Mouse (Mus musculus): Measurements from ENCODE around the gene Klf12. TPM values are rescaled to one million over a fixed set of nuclear protein-coding genes. Genes with fewer than 3 reads are reported as not detected.

The Klf12 gene
- polyA plus RNA-seq, 1 experiment = 1.6 TPM

- no peak for DNase-seq (ENCODE audit: low spot score)
Measured at GRCm38 (mm10) chr14:100041823-100042222, 242.7 kb downstream of the Klf12 start.

- DNase-seq (ENCODE audit: low spot score) = no peak
Measured at GRCm38 (mm10) chr14:100026671-100027070, 257.8 kb downstream of the Klf12 start.

GRCm38 (mm10) chr14:100017219-100017618, 267.3 kb downstream of the Klf12 start:
- DNase-seq (ENCODE audit: low spot score) = no peak

GRCm38 (mm10) chr14:100010525-100010924, 274.0 kb downstream of the Klf12 start:
- no peak for DNase-seq (ENCODE audit: low spot score)

GRCm38 (mm10) chr14:100009790-100010382, 274.6 kb downstream of the Klf12 start:
- DNase-seq (ENCODE audit: low spot score) = no peak

- no peak for DNase-seq (ENCODE audit: low spot score)
Measured at GRCm38 (mm10) chr14:99983510-99983909, 301.0 kb downstream of the Klf12 start.

- DNase-seq (ENCODE audit: low spot score) = no peak
Measured at GRCm38 (mm10) chr14:99981209-99981608, 303.3 kb downstream of the Klf12 start.

- DNase-seq (ENCODE audit: low spot score) = no peak
Measured at GRCm38 (mm10) chr14:99967920-99968319, 316.6 kb downstream of the Klf12 start.

GRCm38 (mm10) chr14:99960500-99961229, 323.8 kb downstream of the Klf12 start:
- no peak for DNase-seq (ENCODE audit: low spot score)

GRCm38 (mm10) chr14:99955133-99955532, 329.3 kb downstream of the Klf12 start:
- DNase-seq (ENCODE audit: low spot score) = no peak

- DNase-seq (ENCODE audit: low spot score) = no peak
Measured at GRCm38 (mm10) chr14:99944221-99945108, 340.0 kb downstream of the Klf12 start.

GRCm38 (mm10) chr14:99943156-99943555, 341.3 kb downstream of the Klf12 start:
- DNase-seq (ENCODE audit: low spot score) = peak; percentile 23

GRCm38 (mm10) chr14:99933456-99933855, 351.0 kb downstream of the Klf12 start:
- DNase-seq (ENCODE audit: low spot score) = no peak

- DNase-seq (ENCODE audit: low spot score) = peak; percentile 25
Measured at GRCm38 (mm10) chr14:99931879-99932278, 352.6 kb downstream of the Klf12 start.

- DNase-seq (ENCODE audit: low spot score) = no peak
Measured at GRCm38 (mm10) chr14:99911912-99912311, 372.6 kb downstream of the Klf12 start.

- DNase-seq (ENCODE audit: low spot score) = no peak
Measured at GRCm38 (mm10) chr14:99910876-99911275, 373.6 kb downstream of the Klf12 start.

GRCm38 (mm10) chr14:99900902-99901301, 383.6 kb downstream of the Klf12 start:
- no peak for DNase-seq (ENCODE audit: low spot score)

GRCm38 (mm10) chr14:99898861-99899260, 385.6 kb downstream of the Klf12 start:
- DNase-seq (ENCODE audit: low spot score) = no peak

- DNase-seq (ENCODE audit: low spot score) = no peak
Measured at GRCm38 (mm10) chr14:99894708-99895383, 389.6 kb downstream of the Klf12 start.

- DNase-seq (ENCODE audit: low spot score) = no peak
Measured at GRCm38 (mm10) chr14:99894062-99894461, 390.4 kb downstream of the Klf12 start.

- no peak for DNase-seq (ENCODE audit: low spot score)
Measured at GRCm38 (mm10) chr14:99886503-99886902, 398.0 kb downstream of the Klf12 start.

GRCm38 (mm10) chr14:99885562-99885961, 398.9 kb downstream of the Klf12 start:
- no peak for DNase-seq (ENCODE audit: low spot score)

Measured in urinary bladder, adult 2 months (tissue).